Mouse (Mus musculus): ENCODE results near the gene Glipr1. TPM values are rescaled to one million over a fixed set of nuclear protein-coding genes. Genes with fewer than 3 reads are reported as not detected.
"Not testable (repeated sequence)": the region's sequence is repeated elsewhere in the genome, so short reads cannot be mapped to it uniquely, and the experiment has no call there.

Gene Glipr1
- 788 and 790 TPM in 2 replicates for polyA plus RNA-seq (2012; ENCODE audit: insufficient read depth, insufficient read length, missing spikeins)

DNA sequence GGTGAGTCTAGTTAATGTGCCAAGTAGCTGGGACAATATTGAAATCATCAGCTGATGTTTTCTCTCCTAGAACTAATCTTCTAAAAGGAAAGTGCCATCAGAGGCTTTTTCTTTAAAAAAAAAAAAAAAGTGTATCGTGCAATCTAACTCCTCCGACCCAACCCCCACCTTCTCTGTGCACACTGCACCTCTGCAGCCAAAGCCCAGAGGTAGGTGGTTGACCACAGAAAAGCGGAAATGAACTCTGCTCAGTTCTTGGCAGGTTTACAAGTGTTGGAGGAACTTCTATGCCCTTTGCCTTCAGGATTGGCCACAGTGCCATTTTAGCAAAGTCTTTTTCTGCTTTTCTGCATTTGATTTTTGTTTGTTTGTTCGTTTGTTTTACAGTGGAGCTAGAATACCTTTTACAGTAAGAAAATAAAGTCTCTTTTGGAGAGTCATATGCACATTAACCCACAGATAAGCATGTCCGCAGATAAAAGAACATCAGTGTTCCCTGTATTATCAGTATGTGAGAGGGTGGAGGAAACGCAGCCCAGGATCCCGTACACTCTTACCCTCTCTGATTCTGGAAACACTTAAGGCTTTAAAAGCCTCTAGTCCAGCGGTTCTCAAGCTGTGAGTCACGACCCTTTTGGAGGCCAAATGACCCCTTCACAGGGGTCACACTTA, at the start of gene Glipr1:
Gene Glipr1 (minus strand): TSS at position 88 of the 672 bp plus-strand sequence.
- Histone ChIP-seq H3K4me3 (ENCODE audit: insufficient read depth, low read length) (peak within 1 kb of the TSS; percentile 52), H3K4me1 (ENCODE audit: control insufficient read depth, insufficient read depth, low read length) (peaks cover 33% of the 10 kb centered on the region), H3K27ac (ENCODE audit: insufficient read depth, low read depth, low read length) (peak within 1 kb of the TSS; percentile 86)
- TF ChIP-seq POLR2A (IDR thresholded peaks at IDR 0.05; ENCODE audit: borderline replicate concordance, low read depth, low read length), result no peak
- TF ChIP-seq CTCF (IDR thresholded peaks at IDR 0.05; ENCODE audit: low read depth, low read length), result no peak

DNA sequence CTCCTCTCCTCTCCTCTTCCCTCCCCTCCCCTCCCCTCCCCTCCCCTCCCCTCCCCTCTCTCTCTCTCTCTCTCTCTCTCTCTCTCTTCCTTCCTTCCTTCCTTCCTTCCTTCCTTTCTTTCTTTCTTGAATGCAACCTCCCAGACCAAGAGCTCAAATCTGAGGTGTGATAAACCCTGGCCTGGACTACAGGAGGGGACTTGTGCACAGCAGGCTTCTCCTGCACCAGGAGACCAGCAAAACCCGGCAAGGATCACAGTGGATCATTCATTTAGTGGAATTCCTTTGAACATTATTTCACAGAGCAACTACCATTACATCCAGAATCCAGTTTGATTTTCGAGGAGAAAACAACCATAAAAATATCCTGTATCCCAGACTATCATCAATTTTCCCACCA, 49.5 kb upstream of the Glipr1 start:
- H3K4me1 ChIP-seq (ENCODE audit: control insufficient read depth, insufficient read depth, low read length); H3K4me3 ChIP-seq (ENCODE audit: insufficient read depth, low read length); H3K27ac ChIP-seq (ENCODE audit: insufficient read depth, low read depth, low read length): not testable (repeated sequence)

DNA sequence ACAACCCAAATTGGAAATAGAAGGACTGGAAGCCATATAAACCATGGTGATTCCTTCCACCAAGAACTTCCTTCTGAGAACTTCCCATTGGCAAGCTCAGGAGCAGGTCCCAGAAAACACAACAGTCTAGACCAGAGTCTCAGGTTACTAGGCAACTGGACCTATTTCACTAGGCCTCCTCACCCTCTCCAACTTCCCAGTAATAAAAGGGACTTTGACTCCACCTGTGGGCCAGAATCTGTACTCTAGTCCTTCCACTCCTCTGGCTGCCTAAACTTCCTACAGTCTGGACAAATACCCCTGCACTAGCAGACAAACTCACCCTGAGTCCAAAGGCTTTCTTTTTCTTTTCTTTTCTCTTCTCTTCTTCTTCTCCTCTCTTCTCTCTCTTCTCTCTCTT, 48.8 kb upstream of the Glipr1 start:
- Histone ChIP-seq H3K4me3 (ENCODE audit: insufficient read depth, low read length) (no peak overlapping the region), H3K4me1 (ENCODE audit: control insufficient read depth, insufficient read depth, low read length) (peaks cover 3% of the 10 kb centered on the region; the same call in 1 of the 2 replicates), H3K27ac (ENCODE audit: insufficient read depth, low read depth, low read length) (no peak overlapping the region)
- no peak for TF ChIP-seq CTCF (IDR thresholded peaks at IDR 0.05; ENCODE audit: low read depth, low read length)
- no peak for TF ChIP-seq POLR2A (IDR thresholded peaks at IDR 0.05; ENCODE audit: borderline replicate concordance, low read depth, low read length)

DNA sequence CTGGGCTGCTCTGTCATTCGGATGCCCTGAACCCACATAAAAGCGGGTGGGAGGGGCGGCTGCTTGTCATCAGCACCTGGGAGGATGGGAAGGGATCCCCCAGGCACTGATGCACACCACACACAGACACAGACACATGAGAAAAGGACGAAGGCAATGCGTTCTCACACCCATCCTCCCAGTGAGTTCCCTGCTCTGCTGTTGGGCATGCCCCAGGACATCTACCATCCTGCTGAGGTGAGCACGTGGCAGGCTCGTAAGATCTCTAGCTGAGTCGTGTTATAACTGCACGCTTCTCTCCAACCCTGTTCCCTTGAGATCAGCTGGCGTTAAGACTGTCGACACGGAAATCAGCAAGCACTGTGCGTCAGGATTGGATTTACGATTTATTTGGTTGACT, 41.9 kb upstream of the Glipr1 start:
- H3K4me3 ChIP-seq (ENCODE audit: insufficient read depth, low read length); H3K27ac ChIP-seq (ENCODE audit: insufficient read depth, low read depth, low read length); H3K4me1 ChIP-seq (ENCODE audit: control insufficient read depth, insufficient read depth, low read length): not testable (repeated sequence)

DNA sequence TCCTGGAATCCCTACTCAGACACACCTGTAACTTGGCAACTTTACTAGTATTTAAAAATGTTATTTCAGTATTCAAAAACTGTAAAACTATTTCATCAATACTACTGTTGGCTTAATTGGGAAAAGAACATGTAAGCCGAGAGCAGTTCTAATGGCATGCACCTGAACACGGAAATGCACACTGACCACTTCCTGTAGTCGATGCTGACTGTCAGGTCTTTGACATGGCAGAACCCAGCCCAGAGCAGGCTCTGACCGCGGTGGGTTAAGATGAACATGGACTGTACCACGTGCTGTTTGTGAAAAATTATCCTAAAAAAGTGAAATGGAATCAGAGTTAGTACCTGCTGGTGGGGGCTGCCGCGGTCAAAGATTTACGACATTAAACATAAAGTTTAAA, 41.1 kb upstream of the Glipr1 start:
- not testable (repeated sequence) for H3K4me1 ChIP-seq (ENCODE audit: control insufficient read depth, insufficient read depth, low read length); H3K4me3 ChIP-seq (ENCODE audit: insufficient read depth, low read length); H3K27ac ChIP-seq (ENCODE audit: insufficient read depth, low read depth, low read length)

DNA sequence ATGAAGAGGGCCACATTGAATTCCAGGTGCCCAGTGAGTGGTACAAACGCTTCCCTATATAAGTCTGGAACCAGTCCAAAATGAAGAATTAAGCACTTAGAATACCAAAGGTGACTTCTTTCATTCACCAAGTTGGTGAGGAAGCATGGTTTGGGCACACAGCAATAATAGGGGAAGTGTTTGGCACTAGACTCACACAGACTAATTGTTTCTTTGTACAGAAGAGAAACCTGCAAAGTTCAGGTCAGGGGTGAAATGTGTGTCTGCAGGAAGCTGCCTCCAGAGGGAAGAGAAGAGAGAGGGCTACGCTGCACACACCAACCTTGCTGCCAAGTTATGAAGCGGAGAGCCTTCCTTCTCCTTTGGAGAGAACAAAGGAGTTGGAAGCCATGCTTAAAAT, 26.3 kb upstream of the Glipr1 start:
- H3K4me3 ChIP-seq (ENCODE audit: insufficient read depth, low read length); H3K27ac ChIP-seq (ENCODE audit: insufficient read depth, low read depth, low read length); H3K4me1 ChIP-seq (ENCODE audit: control insufficient read depth, insufficient read depth, low read length): not testable (repeated sequence)

DNA sequence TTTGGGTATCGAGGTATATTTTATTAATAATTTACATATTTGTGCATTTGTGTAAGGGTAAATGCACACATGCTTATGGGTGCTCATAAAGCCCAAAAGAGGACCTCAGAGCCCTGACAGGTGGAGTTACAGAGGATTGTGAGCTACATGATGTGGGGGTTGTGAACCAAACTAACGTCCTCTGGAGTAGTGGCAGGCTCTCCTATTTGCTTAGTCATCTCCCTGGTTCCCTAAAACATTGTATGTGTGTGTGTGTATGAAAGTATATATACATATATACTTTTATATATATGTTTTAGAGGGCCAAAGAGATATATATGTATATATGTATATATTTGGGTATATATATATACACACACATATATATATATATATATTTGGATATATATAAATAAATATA, 21.2 kb upstream of the Glipr1 start:
- Histone ChIP-seq H3K4me1 (ENCODE audit: control insufficient read depth, insufficient read depth, low read length) (0 out of 2 replicates have a peak, but pooled peaks cover 2% of the 10 kb centered on the region), H3K27ac (ENCODE audit: insufficient read depth, low read depth, low read length) (no peak overlapping the region), H3K4me3 (ENCODE audit: insufficient read depth, low read length) (no peak overlapping the region)
- TF ChIP-seq CTCF (IDR thresholded peaks at IDR 0.05; ENCODE audit: low read depth, low read length), result no peak
- TF ChIP-seq POLR2A (IDR thresholded peaks at IDR 0.05; ENCODE audit: borderline replicate concordance, low read depth, low read length), result no peak

DNA sequence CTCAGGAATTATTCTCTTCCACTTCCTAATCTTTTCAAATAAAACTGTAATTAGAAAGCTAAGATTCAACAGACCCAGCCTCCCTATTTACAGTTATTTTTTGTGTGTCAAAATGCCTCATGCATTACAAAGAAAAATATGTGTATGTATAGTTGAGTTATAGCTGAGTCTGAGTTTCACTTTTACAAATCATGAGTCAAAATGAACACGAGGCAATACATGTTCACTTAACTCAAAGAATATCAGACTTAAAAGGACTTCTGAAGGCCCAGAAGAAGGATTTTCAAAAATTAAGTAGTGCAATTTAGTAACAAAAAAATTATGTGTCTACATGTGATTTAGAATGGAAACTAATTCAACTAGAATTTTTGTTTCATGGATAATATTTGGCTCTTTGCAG, 7.1 kb upstream of the Glipr1 start:
- H3K4me3 ChIP-seq (ENCODE audit: insufficient read depth, low read length); H3K27ac ChIP-seq (ENCODE audit: insufficient read depth, low read depth, low read length); H3K4me1 ChIP-seq (ENCODE audit: control insufficient read depth, insufficient read depth, low read length): not testable (repeated sequence)

DNA sequence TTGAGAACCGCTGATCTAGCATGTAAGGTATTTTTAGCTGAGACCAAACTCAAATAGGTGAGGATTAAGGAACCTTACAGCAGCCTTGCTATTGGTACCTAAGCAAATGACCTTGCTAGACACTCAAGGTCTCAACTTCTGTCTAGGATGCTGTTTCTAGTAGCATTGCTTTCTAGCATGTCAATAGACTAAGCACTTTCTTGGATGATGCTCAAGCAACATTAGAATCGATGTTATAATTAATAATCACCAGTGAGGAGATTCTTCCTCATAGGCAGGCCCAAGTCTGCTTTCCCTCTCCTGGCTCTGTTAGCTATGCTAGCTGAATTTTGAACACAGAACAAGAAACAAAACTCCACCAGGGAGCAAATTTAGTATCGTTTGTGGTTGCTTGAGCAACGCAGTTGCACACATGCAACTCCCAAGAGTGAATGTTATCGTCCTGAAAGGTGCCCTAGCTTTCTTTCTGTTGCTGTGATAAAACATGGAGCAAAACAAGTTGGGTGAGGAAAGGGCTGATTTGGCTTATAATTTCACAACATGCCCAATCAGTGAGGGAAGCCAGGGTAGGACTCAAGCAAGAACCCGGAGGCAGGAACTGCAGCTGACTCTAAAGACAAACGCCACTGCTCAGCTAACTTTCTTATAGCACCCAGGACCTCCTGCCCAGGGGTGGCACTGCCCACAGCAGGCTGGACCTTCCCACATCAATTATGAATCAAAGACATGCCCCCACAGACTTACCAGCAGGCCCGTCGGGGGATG, 493 bp downstream of the Glipr1 start:
- TF ChIP-seq POLR2A (IDR thresholded peaks at IDR 0.05; ENCODE audit: borderline replicate concordance, low read depth, low read length), result no peak
- TF ChIP-seq CTCF (IDR thresholded peaks at IDR 0.05; ENCODE audit: low read depth, low read length), result no peak
- H3K4me1 ChIP-seq (ENCODE audit: control insufficient read depth, insufficient read depth, low read length), result peaks cover 33% of the 10 kb centered on the region
- peak overlapping the region; percentile 86 for H3K27ac ChIP-seq (ENCODE audit: insufficient read depth, low read depth, low read length)
- H3K4me3 ChIP-seq (ENCODE audit: insufficient read depth, low read length), result peak overlapping the region; percentile 52

DNA sequence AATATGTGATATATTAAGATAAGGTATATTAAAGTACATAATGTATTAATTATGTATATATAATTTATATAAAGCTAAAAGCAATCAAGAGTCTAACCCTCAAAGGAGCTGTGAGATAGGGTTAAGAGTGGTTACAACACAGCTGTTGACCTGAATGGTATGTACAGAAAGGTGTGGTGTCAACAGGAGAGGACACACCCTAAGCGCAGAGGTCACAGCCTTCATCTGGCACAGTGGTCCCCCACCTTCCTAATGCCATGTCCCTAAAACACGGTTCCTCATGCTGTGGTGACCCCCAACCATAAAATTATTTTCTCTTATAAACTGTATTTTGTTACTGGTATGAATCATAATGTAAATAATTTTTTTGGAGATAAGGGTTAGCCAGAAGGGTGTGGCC, 1.1 kb downstream of the Glipr1 start:
- Histone ChIP-seq H3K27ac (ENCODE audit: insufficient read depth, low read depth, low read length) (peak overlapping the region; percentile 86), H3K4me1 (ENCODE audit: control insufficient read depth, insufficient read depth, low read length) (peaks cover 33% of the 10 kb centered on the region), H3K4me3 (ENCODE audit: insufficient read depth, low read length) (no peak overlapping the region)
- TF ChIP-seq POLR2A (IDR thresholded peaks at IDR 0.05; ENCODE audit: borderline replicate concordance, low read depth, low read length) (no peak), CTCF (IDR thresholded peaks at IDR 0.05; ENCODE audit: low read depth, low read length) (no peak)

DNA sequence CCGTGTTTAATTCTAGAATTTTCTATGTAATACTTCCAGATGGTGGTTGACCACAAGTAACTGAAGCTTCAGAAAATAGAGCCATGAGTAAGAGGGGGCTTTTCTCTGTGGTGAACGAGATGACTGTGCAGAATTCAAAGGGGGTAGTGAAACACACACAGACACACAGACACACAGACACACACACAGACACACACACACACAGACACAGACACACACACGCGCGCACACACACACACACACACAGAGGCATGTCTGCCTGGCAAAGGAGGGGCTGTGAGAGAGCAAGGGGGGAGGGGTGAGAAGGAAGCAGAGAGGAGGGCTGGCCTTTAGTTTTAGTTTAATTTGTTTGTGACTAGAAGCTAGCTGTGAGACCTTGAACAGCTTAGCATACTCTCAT, 1.9 kb downstream of the Glipr1 start:
- peak overlapping the region; percentile 23 for H3K4me3 ChIP-seq (ENCODE audit: insufficient read depth, low read length)
- H3K27ac ChIP-seq (ENCODE audit: insufficient read depth, low read depth, low read length), result peak overlapping the region; percentile 46
- peaks cover 33% of the 10 kb centered on the region for H3K4me1 ChIP-seq (ENCODE audit: control insufficient read depth, insufficient read depth, low read length)
- TF ChIP-seq CTCF (IDR thresholded peaks at IDR 0.05; ENCODE audit: low read depth, low read length) (no peak), POLR2A (IDR thresholded peaks at IDR 0.05; ENCODE audit: borderline replicate concordance, low read depth, low read length) (no peak)
